Mouse (Mus musculus) cerebellum, adult 9-10 months (tissue): ENCODE results near the gene Hddc3.
A peak's percentile ranks its signal among the peaks of the same experiment; 100 is the strongest.

Experiments used
- DNase-seq: peaks from one replicate; pipeline ENCODE4 v3.0.0; 2022

Gene Hddc3

DNA sequence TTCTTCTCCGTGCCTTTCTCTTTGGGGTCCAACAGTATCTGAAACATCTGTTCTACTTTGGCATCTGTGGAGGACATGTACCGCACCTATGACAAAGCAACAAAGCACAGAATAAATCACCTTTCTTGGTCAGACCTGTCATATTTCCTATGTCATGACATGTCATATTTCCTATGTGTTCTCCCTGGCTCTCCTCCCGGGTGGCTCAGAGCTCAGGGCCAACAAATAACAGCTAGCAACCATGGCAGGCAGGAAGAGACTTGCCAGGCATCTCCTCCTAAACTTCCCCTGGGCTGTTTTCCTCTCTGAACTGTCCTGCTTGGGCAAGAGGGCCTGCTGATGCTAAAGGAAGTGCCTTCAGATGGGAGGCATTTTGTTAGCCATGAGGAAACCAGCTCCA, 6.0 kb upstream of the Hddc3 start:
- DNase-seq: no peak

DNA sequence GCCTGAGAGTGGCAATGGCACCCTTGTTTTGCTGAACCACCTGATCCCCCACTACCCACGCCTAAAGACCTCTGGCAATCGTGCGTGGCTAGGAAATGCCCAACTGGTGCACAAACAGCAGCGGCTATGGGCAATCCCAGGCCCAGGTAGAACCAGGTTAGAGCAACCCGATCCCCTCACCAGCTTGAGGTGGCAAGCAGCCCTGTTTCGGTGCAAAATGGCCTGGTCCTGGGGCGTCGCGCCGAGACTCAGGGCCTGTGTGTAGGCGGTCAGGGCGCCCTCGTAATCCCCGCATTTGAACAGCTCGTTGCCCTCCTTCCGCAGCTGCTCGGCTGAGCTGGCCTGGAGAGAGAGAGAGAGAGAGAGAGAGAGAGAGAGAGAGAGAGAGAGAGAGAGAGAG, 3.5 kb upstream of the Hddc3 start:
- DNase-seq: no peak

DNA sequence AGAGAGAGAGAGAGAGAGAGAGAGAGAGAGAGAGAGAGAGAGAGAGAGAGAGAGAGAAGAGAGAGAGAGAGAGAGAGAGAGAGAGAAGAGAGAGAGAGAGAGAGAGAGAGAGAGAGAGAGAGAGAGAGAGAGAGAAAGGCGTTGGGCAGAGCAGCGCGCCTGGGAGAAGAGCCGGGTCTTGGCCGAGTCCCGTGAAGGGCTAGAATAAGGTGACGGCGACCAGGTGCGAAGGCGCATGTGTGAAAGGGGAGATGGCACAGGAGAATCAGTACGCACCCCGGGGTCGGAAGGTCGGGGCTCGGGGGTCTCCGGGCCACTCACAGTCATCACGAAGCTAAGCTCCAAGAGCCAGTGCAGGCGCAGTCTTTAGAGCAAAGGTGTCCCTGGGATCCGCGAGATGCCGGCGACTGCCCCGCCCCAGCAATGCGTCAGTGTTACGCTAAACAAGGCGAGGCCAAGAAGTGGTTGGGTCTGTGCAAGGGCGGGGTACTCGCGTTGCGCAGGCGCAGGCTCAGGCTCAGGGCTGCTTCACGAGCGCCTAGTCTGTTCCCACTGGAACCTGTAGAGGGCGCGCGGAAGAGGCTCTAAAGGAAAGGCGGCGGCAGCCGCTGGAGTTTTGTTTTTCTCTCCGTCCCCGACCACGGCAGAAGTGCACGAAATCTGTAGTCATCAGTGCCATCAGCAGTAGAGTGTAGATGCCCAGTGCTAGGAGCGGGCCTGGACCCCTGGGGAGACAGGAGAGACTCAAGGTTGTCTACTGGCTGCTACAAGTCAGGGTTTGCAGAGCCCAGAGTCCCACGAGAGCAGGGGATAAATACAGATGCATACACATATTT, 2.9 kb upstream of the Hddc3 start:
- peak; percentile 99 for DNase-seq

DNA sequence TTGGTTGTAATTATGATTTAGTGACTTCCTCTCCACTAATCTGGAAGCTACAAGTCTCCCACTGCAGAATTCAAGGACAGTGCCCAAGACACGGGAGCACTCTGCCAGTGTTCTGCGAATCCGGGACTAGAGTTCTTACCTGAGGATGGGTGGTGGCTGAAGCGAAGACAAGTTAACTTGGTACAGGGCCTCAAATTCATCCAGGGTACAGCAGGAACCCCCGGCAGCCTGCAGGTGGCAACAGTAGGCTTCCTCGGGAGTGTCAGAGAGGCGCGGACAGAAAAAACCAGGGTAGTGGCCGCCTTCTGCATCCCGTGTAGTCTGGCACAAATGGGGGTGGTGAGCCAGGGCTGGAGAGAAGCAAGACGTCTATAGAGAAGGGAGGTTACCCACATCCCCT, 2.1 kb upstream of the Hddc3 start, which contains the start of gene Unc45a:
Gene Unc45a, minus strand, starts transcription at position 213 of the 400 bp plus-strand sequence.
- peak; percentile 81 for DNase-seq

DNA sequence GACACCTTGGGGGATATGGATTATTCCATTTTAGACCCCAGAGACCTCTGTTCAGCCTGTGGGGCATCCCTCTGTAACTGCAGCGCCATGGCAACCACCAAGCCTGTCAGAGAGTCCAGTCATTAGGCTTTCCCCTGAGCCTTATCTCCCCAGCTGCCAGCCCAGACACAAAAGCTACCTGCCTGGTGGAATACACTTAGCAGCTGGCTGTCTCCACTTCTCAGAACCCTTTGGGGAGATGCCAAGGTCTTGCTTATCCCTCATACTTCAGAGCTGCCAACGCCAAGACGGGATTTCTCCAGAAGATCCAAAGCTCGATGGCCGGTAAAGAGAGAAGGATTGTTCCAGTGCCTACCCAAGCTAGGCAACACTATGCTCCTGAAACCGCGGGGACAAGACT, 1.1 kb upstream of the Hddc3 start:
- DNase-seq: peak; percentile 65

DNA sequence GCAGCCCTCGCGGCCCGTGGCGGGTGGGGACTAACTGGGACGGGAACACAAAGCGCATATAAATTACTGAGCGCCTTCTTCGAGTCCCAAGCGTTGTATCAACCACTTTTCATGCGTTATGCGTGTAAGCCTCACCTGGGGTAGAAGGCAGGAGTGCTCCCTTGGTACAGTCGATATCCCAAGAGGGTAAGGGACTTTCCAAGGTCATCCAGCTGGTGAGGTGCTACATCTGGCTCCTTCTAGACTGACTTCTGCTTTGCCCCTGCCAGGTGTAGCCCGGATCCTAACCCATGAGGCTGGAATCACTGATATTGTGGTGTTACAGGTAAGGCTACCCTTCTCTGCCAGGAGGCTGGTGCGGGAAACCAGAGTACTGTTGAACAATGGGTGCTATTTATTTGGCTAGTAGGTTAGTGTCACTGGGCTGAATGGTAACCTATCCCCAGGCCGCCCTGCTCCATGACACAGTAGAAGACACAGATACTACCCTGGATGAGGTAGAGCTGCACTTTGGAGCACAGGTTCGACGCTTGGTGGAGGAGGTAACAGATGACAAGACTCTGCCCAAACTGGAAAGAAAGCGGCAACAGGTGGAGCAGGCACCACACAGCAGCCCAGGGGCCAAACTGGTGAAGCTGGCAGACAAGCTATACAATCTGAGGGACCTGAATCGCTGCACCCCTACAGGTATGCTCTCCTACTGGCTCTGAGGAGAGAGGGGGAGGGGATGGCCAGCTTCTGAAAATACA, 540 bp downstream of the Hddc3 start:
- no peak for DNase-seq

DNA sequence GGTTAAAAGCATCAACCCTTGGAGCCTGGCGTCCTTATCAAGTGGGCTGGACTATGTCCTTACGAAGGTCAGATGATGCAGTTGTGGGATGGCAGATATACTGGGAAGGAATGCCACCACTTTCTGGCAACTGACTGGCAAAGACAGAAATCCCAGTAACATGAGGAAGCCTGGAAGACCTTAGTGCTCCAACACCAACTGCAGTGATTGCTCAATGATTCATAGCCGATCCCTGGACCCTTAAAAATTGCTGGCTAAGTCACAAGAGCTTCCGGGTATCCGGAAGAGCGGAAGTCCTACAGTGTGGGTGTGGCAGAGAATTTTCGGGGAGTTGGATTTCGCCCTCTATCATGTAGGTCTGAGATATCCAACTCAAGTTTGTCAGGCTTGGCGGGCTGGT, 3.3 kb downstream of the Hddc3 start:
- DNase-seq: no peak

DNA sequence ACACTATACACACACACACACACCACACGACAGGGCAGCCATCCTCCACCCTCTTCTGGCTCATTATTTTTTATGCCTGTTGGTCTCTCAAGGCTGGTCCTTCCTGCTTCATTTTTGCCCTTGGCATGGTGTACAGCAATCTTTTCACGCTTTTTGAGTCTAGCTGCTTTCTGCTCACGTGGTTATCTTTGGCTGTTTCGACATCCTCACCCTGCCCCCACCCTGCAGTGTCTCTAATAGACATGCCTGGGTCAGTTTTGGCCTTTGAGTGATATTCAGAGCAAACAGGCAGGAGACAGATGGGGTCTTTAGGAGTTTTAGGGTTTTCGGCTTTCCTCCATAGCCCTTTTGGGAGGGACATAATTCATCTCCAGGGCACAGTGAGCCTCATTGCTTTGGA, 3.9 kb downstream of the Hddc3 start:
- no peak for DNase-seq

DNA sequence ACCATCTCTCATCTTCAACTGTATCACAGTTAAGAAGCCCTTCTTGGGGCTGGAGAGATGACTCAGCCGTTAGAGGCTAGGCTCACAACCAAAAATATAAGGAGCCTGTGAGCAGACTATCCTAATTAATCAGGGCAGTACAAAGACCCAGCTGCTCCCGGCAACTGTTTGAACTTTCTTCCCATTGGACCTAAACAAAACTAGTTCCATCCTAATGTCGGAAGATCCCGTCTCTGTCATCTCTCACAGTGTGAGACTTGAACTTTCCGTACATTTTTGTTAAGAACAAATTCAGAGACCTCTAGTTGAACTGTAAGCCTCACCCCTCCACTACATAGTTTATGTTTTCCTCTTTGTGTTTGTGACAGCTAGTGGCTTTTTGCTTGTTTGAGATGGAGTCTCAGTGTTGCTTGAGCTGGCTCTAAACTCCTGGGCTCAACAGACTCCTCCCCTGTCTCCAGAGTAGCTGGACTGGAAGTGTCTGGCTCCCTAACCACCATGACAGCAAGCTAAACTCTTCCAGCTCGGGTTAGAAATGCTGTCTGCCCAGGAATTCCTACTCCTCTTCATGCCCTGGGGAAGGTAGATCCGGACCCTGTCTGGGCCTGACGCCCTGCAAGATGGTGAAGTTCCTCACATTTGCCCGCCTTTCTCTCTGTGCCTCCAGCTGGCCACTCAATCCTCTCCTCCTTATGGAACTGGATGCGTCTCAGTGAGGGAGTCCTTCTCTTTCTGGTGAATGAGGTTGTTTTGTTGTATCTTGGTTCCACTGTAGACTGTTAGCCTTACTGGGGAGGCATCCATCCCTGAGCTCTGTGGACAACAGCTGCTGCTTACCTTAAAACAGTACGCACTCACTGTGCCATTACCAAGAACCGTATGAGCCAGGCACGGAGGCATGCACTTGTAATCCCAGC, 5.0 kb downstream of the Hddc3 start:
- DNase-seq: no peak

DNA sequence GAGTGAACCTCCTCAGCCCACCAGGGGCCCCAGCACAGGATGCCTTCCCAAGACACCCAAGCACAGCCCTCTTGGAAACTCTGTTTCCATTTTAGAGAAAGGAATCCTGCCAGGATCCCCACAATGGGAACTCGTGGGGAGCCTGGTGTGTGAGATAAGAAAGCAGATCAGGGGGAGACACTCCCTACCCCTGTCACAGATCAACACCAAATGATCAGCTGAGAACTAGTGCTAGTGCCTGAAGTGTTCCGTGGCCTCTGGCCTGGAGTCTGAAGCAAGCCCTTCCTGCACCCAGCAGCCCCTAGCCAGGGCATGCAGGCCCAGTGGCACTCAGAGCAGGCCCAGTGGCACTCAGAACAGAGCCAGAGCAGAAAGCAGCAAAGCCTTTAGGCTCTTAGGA, 7.9 kb downstream of the Hddc3 start:
- DNase-seq: no peak

DNA sequence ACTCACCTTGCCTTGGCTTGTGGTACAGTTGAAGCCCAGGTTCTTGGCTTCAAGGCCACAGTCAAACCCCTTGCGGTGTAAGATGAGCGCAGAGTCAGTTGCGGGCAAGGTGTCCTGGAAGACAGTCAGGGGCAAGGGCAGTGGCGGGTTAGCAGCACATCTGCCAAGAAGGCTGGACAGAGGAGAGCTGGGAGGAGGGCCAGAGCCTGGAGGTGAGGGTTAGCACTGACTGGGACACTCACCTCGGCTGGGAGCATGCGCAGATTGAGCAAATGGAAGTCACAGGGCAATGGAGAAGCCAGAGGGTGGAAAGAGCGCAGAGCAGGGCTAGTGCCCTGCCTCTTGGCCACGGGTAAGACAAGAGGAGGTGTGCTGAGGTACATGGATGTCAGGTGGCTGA, 10.0 kb downstream of the Hddc3 start:
- DNase-seq: no peak

DNA sequence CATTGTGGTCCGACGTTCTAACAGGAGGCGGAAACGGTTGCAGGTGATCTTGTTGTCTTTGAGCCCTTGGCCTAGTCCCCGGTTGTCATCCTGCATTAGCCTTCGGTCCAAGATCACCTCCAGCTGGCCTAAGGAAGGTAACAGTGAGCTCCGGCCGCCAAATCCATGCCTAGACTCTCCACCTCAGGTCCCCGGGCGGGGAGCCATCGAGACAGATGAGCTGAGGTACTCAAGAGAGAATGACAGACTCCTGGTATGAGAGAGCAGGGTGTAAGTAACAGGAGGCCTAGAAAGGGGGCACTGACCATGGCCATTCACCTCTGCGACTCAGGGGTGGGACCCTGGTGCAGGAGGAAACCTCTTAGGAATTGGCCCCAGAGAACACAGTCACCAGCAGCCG, 13.4 kb downstream of the Hddc3 start:
- peak; percentile 62 for DNase-seq

DNA sequence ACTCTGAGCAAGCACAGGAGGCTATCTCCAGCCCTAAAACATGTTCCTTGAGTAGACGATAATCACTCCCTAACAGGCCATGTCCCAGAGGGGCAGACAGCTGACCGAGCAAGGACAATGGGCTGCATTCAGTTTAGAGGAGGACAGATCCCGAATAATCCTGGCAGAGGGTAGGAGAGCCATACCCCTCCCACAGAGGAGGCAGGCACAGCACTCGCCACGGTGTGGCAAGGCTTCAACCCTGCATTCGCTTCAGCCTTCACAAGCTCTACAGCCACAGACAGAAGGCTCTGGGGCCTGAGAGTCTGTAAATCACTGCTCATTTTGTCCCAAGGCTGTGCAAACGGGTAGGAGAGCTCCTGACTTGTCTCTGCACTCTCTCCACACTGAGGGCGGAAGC, 14.3 kb downstream of the Hddc3 start:
- no peak for DNase-seq

DNA sequence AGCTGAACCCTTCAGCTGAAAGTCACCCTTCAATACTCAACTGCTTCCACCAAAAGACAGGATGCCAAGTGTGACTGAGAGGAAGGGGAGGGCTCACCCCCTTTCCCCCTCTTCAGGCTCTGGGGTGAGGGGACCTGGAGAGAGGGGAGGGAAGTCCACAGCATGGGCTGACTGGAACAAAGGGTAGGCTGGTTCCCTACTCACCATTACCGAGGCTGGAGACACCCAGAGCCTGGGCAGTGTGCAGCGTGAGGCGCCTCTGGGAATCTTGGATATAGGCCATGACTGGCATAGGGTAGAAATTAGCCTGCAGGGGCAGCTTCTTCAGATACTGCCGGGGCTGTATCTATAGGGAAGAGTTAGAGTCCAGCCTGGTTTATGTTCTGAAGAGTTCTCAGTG, 15.1 kb downstream of the Hddc3 start:
- no peak for DNase-seq

DNA sequence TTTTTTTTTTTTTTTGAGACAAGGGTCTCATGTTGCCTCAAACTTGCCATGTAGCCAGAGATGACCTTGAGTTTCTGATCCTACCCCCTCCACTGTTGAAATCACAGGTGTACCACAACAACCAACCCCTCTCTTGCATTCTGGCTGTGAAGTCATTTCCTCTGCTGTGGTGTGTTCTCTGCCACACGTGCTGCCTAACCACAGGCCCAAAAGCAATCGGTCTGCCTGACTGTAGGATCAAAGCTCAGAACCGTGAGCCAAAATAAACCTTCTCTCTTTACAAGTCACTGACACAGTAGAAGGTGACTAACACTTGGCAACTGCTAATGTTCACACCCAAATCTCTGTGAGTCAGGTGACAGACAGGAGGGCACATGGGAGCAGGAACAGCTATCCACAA, 17.5 kb downstream of the Hddc3 start:
- DNase-seq: no peak

DNA sequence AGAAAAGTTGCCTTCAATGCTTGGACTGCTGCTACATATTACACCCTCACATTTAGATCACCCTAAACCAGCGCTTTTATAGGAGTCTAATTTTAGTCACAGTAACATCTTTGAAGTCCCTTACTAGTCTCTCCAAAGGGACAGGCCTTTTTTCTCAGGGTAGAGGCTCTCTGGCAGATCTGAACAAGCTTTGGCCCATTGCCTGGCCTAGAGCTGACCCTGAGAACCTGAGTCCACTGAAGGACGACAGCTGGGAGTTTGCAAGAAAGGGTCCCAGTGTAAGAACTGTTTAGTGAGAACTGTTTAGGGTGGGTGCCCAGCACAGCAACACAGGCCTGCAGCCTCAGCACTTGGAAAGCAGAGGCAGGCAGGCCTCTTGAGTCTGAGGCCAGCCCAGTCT, 22.9 kb downstream of the Hddc3 start:
- no peak for DNase-seq

DNA sequence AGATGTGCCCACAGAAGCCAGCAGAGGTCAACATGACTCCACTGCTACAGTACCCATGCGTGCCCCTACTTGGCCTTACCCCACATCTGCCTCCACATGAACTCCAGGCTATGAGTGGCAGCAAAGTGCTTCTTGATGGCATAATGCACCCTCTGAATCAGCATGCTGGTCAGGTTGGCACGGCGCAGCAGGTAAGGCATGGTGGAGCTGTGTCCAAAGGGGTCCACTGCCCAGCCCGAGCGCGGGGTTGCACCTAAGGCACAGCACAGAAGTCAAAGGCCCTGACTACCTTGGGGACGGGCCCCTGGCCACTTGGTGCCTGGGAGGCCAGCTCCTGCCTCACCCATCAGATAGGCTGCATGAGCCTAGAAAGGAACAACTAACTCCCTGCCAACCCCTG, 24.3 kb downstream of the Hddc3 start:
- DNase-seq: no peak

DNA sequence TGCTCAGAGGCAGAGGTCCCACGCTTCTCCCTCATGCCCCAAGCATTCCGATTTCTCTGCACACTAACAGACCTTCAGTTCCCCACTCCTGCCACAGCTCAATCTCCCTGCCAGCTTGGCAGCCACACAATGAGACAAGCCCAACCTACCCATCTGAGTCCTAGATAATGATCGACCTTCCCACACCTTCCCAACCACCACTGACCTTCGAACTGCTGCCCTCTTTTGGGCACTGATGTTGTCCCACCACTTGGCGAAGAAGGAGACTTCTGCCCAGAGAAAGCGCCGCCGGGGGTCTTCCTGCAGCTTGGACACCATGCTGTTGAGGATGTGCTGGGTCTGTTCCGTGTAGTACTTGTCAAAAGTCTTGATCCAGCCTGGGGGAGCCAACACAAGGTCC, 25.1 kb downstream of the Hddc3 start:
- DNase-seq: peak; percentile 44

DNA sequence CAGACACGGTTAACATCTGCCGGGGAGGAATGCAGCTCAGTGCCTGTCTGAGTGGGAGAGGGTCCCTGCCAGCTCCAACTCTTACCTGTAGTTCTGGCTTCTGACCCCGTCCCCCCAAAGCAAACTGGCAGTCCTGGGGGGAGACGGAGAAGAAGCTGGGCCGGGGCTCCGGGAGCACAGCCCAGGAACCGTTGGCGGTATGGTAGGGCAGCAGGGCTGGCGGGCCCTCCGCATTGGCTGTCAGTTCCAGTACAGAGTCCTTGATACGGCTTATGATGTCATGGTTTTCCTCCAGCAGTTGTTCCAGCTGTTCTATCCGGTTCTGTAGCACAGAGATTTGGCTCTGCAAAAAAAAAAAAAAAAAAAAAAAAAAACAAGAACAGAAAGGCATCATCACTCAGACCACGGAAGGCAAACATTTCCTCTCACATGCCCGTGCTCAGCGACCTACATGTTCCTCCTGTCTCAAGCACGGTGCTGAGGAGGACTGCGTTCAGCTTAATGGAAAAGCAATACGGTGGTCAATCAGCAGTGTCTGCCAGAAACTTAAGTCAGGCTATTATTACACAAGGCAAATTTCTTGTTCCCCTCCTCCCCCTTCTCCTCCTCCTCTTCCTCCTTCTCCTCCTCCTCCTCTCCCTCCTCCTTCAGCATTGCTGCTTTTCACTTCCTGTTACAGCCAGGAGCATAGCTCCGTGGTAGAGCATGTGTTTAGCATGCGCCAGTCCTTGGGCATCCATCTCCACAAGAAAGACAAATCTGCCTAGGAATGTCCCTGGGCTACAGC, 25.9 kb downstream of the Hddc3 start:
- peak; percentile 46 for DNase-seq

DNA sequence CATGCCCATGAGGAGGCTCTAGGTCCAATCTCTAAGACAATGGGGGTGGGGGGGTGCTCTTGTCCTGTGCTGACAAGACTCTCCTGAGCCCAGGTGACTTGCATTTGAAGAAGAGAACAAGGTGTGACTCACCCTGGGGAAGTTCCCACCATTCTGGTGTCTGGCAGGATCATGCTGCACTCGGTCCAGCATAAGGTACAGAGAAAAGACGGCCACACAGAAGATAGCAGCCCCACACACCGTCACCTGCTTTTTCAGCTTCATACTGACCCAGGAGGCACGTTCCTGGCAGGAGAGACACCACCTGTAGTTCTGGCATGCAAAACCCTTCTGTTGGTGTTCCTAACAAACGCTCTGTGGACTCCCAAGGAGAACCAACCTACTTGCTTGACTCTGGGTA, 26.6 kb downstream of the Hddc3 start:
- DNase-seq: peak; percentile 71

DNA sequence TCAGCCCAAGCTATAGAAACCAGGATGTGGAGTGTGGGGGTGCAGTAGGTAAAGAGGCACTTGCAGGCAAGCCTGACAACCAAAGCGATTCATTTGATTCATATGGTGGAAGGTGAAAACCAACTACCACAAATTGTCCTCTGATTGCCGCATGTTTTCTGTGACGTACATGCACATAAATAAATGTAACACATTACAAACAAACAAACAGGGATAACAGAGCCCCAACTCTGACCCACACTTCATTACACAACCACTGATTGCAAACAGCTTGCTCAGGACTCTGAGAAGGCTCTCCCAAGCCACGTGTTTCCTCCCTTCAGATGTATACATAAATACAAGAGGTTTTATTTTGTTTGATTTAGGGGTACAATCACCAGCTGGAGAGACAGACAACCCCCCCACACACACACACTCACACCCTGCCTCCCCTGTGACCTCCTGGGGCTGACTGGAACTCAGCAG, 27.1 kb downstream of the Hddc3 start:
- no peak for DNase-seq

DNA sequence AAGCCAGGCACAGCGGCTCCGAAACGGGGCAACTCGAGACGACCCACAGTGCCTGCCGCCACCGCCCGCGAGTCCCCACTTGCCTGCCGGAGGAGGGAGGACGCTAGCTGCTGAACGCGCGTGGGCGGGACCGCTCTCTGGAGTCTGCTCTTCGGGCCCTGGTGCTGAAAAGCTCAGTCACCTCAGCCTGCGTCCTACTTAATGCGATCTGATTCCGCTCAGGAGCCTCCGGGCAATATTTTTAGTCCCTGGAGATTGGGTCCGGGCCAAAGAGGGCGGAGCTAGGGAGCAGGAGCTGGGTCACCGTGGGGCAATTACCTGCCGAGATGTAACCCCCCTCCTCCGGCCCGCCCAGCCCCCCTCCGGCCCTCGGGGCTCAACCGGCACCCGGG, 27.7 kb downstream of the Hddc3 start:
- DNase-seq: peak; percentile 92
